Mouse (Mus musculus) forebrain, embryonic 15.5 days (tissue): ENCODE measurements at regions not wholly inside any gene's neighbourhood (a gene's known extent, or its start where the extent isn't known, plus 50 kb on each side); places are given as distances from the start of the nearest gene placed in this dataset.

ENCODE experiments used
- ATAC-seq: fragments of 200-750 bp; cut with Nextera tagmentation; replicated peaks from 2 replicates; pipeline ENCODE4 v1.8.0; 2017; ENCODE audit warnings: mild to moderate bottlenecking, moderate TSS enrichment, moderate library complexity
- H3K27ac ChIP-seq: fragments of 300-500 bp; sonication (generic); replicated peaks from 2 replicates; pipeline ENCODE4 v1.5.1; 2015; ENCODE audit warnings: mild to moderate bottlenecking, inconsistent platforms
- H3K27me3 ChIP-seq: fragments of 300-500 bp; sonication (generic); 2 replicates; pipeline ENCODE4 v1.6.1; 2015; ENCODE audit warnings: inconsistent platforms
- H3K36me3 ChIP-seq: fragments of 300-500 bp; sonication (generic); 2 replicates; pipeline ENCODE4 v1.6.1; 2015; ENCODE audit warnings: mild to moderate bottlenecking, inconsistent platforms
- H3K4me1 ChIP-seq: fragments of 300-500 bp; sonication (generic); 2 replicates; pipeline ENCODE4 v1.6.1; 2015; ENCODE audit warnings: inconsistent platforms
- H3K4me2 ChIP-seq: fragments of 300-500 bp; sonication (generic); replicated peaks from 2 replicates; pipeline ENCODE4 v1.6.1; 2015; ENCODE audit warnings: mild to moderate bottlenecking, inconsistent platforms
- H3K4me3 ChIP-seq: fragments of 300-500 bp; sonication (generic); 2 replicates; pipeline ENCODE4 v1.5.1; 2015; ENCODE audit warnings: mild to moderate bottlenecking, inconsistent platforms
- H3K9ac ChIP-seq: fragments of 300-500 bp; sonication (generic); replicated peaks from 2 replicates; pipeline ENCODE4 v1.6.1; 2015; ENCODE audit warnings: mild to moderate bottlenecking, inconsistent platforms
- H3K9me3 ChIP-seq: fragments of 300-500 bp; sonication (generic); 2 replicates; pipeline ENCODE4 v1.6.1; 2016; ENCODE audit warnings: inconsistent platforms
- WGBS: fragments of 180-500 bp; shearing (Covaris S2); methylation state at CpG from one replicate; pipeline ENCODE4 v1.1.7; 2015; ENCODE audit warnings: mixed read lengths; 5-methylcytosine and 5-hydroxymethylcytosine counted together

DNA sequence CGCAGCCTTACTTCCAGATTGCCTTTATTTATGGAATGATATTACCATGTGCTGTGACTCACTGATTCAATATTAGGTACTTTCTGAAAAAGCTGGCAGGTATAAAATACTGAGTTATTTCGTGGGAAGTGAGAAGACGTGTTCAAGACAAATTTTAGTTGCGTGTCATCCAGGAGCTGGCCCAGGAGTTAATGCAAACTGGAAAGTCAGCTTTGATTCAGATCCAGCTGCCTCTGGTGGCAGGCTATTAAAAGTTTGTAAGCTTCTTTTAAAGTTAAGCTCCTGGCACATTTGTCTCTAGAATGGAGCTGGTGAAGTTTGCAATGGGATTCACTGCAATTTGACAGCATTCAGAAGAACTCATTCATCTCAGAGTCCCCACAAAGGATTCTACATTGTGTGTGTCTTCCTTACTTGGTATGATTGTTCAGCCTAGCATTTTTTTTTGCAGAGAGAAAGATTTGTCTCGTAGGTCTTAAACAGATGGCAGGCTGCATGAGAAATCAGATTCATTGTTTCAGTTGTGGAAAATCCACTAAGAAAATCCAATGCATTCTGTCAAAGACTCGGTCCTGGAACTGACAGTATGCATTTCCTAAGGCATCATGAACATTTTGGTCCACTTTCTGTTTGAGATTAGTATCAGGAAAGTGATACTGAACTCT, 599.1 kb downstream of the Gm19410 start:
- H3K27ac ChIP-seq: no peak overlapping the region
- no peak overlapping the region for H3K4me2 ChIP-seq
- ATAC-seq: no peak
- WGBS: 69% methylated on average over 6 of the region's 6 CpGs
- no peak overlapping the region for H3K9ac ChIP-seq
- no peaks in the 10 kb centered on the region for H3K27me3 ChIP-seq
- peaks cover 23% of the 10 kb centered on the region for H3K4me1 ChIP-seq
- H3K4me3 ChIP-seq: no peak overlapping the region
- H3K9me3 ChIP-seq: no peaks in the 10 kb centered on the region
- no peaks in the 10 kb centered on the region for H3K36me3 ChIP-seq

DNA sequence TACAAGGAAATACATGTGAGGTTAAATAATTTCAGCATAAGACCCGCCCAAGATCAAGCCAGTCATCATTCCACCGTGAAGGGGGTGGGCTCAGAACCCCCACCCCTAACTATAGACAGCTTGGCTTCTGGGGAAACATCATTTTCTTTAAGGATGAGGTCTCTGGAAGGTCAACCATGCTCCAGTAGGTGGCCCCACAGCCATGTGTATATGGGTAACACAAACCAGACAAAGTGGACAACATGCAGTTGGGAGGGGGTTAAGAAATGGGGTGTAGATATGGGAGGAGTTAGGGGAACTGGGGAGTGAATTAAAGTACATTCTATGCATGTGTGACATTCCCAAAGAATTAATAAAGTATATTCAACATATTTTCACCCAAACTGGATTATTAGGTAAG, 600.4 kb downstream of the Gm19410 start:
- Histone ChIP-seq H3K36me3 (no peaks in the 10 kb centered on the region), H3K27me3 (no peaks in the 10 kb centered on the region), H3K9ac (no peak overlapping the region), H3K4me2 (no peak overlapping the region), H3K27ac (no peak overlapping the region), H3K9me3 (no peaks in the 10 kb centered on the region), H3K4me1 (peaks cover 23% of the 10 kb centered on the region), H3K4me3 (no peak overlapping the region)
- WGBS: 79% methylated on average over 2 of the region's 2 CpGs
- no peak for ATAC-seq

GRCm38 (mm10) chr8:36376579-36377350, 611.2 kb downstream of the Gm19410 start:
- Histone ChIP-seq H3K4me1 (no peaks in the 10 kb centered on the region), H3K9me3 (no peaks in the 10 kb centered on the region), H3K9ac (no peak overlapping the region), H3K27ac (no peak overlapping the region), H3K4me3 (no peak overlapping the region), H3K4me2 (no peak overlapping the region), H3K27me3 (no peaks in the 10 kb centered on the region), H3K36me3 (no peaks in the 10 kb centered on the region)
- ATAC-seq: no peak
- 67% methylated on average over 5 of the region's 5 CpGs for WGBS

GRCm38 (mm10) chr8:36394487-36394886, 598.9 kb upstream of the AI429214 start:
- 92% methylated on average over 9 of the region's 9 CpGs for WGBS
- Histone ChIP-seq H3K4me1 (no peaks in the 10 kb centered on the region), H3K27me3 (no peaks in the 10 kb centered on the region), H3K9me3 (no peaks in the 10 kb centered on the region), H3K9ac (no peak overlapping the region), H3K4me3 (no peak overlapping the region), H3K36me3 (no peaks in the 10 kb centered on the region), H3K27ac (no peak overlapping the region), H3K4me2 (no peak overlapping the region)
- no peak for ATAC-seq

DNA sequence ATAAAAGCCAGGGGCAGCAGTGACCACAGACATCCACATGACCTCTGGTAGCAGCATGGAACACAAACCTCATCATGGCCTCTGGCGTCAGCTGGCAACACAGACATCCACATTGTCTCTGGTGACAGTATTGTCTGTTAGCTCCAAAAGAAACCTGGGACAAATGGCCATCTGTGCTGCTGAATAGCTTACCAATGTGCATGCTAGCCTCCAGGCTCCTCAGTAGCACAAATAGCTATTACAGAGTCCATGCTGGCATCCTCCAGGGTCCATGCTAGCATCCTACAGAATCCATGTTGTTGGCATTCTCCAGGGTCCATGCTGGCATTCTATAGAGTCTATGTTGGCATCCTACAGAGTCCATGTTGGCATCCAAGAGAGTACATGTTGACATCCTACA, 596.9 kb upstream of the AI429214 start:
- WGBS: 79% methylated on average over 1 of the region's 1 CpGs
- Histone ChIP-seq H3K9ac (no peak overlapping the region), H3K4me1 (no peaks in the 10 kb centered on the region), H3K4me3 (no peak overlapping the region), H3K27ac (no peak overlapping the region), H3K36me3 (no peaks in the 10 kb centered on the region), H3K4me2 (no peak overlapping the region), H3K9me3 (no peaks in the 10 kb centered on the region), H3K27me3 (no peaks in the 10 kb centered on the region)
- no peak for ATAC-seq

DNA sequence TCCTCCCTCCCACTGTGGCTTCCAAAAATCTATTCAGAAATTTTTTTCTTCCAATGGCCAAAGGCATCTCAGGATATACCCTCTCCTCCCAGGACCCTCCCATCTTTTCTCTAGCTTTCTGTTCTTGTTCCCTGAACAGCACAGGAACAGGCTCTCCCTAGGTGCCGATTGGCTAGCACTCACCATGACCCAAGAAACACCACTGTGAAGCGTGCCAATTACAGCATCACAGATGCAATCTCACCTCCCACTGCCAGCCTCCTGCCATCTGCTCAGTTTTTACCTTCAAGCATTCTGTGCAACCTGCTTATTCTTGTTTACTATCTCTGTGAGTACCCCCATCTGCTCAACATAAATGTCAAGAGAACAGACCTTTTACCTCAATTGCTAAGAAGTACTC, 586.7 kb upstream of the AI429214 start:
- H3K4me3 ChIP-seq: no peak overlapping the region
- H3K4me1 ChIP-seq: peaks cover 2% of the 10 kb centered on the region; the same call in 1 of the 2 replicates
- H3K4me2 ChIP-seq: no peak overlapping the region
- H3K9ac ChIP-seq: no peak overlapping the region
- no peaks in the 10 kb centered on the region for H3K27me3 ChIP-seq
- H3K36me3 ChIP-seq: no peaks in the 10 kb centered on the region
- no peak overlapping the region for H3K27ac ChIP-seq
- ATAC-seq: peak; percentile 64
- WGBS: 52% methylated on average over 2 of the region's 2 CpGs
- H3K9me3 ChIP-seq: no peaks in the 10 kb centered on the region
